Mouse (Mus musculus) cerebellum, adult 2 months (tissue): ENCODE measurements around the gene Cdk19. TPM values are rescaled to one million over a fixed set of nuclear protein-coding genes. Genes with fewer than 3 reads are reported as not detected.

Experiments
- DNase-seq, 2 experiments: peaks; one replicate each; pipeline ENCODE4 v3.0.0; 2021
- H3K27ac ChIP-seq: fragments of 200-500 bp; 2 replicates; pipeline ENCODE4 v1.5.1; 2012; ENCODE audit warnings: low read length, control low read depth, inconsistent platforms; ENCODE audit not compliant: insufficient read depth
- H3K27me3 ChIP-seq: fragments of 200-500 bp; 2 replicates; pipeline ENCODE4 v1.6.1; 2012; ENCODE audit warnings: inconsistent platforms, mild to moderate bottlenecking, low read length, moderate library complexity; ENCODE audit not compliant: control insufficient read depth, insufficient read depth
- H3K4me1 ChIP-seq: fragments of 200-500 bp; 2 replicates; pipeline ENCODE4 v1.6.1; 2011; ENCODE audit warnings: low read length; ENCODE audit not compliant: control insufficient read depth, insufficient read depth
- H3K4me3 ChIP-seq: fragments of 200-500 bp; replicated peaks from 2 replicates; pipeline ENCODE3; 2011; ENCODE audit warnings: mild to moderate bottlenecking, low read depth, low read length, control low read depth; ENCODE audit not compliant: insufficient read depth
- CTCF ChIP-seq: fragments of 200-500 bp; IDR thresholded peaks from 2 replicates; pipeline ENCODE4 v1.5.1; 2011; ENCODE audit warnings: low read depth, mild to moderate bottlenecking, control low read depth, low read length, moderate library complexity, borderline replicate concordance; ENCODE audit not compliant: insufficient read depth
- POLR2A ChIP-seq: fragments of 200-500 bp; IDR thresholded peaks from 2 replicates; pipeline ENCODE4 v1.6.1; 2011; ENCODE audit warnings: low read length, control low read depth, borderline replicate concordance; ENCODE audit not compliant: insufficient read depth
- WGBS: fragments of 180-500 bp; shearing (Covaris S2); methylation state at CpG from one replicate; pipeline ENCODE4 v1.1.7; 2018; 5-methylcytosine and 5-hydroxymethylcytosine counted together
- polyA plus RNA-seq: library from polyadenylated mRNA; depleted of rRNA; stranded (reverse); fragments of >200 nt; gene quantifications from 2 replicates; pipeline ENCODE4 v1.2.3, GENCODE M21; 2012

The Cdk19 gene
- polyA plus RNA-seq, 1 experiment: 44.7 TPM

GRCm38 (mm10) chr10:40309884-40310635 is 29.3 kb upstream of the Cdk19 start:
- 55% methylated on average over 6 of the region's 6 CpGs for WGBS
- DNase-seq: no peak
- Histone ChIP-seq H3K4me1 (no peaks in the 10 kb centered on the region), H3K27ac (no peak overlapping the region), H3K4me3 (no peak overlapping the region), H3K27me3 (no peaks in the 10 kb centered on the region)
- TF ChIP-seq POLR2A: no peak
- no peak for TF ChIP-seq CTCF

DNA sequence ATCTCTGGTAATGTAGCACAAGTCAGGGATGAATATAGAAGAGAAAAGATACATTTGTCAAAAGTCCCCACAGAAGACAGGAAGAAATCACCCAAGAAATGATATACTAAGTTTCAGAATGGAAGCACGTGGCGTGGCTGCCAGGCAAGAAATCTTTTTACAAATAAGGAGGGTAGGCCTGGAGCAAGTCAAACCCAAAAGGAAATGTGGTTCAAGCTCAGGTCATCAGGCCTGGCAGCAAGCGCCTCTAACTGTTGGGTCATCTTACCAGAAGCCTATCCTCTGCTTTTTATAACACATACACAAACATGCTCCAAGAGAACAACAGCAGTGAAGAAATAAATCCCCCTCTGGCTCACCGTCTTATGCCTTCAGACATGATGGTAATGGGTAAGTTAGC is 26.6 kb upstream of the Cdk19 start:
- TF ChIP-seq POLR2A: no peak
- no peak for TF ChIP-seq CTCF
- no peak overlapping the region for H3K4me3 ChIP-seq
- H3K27me3 ChIP-seq: no peaks in the 10 kb centered on the region
- no peak overlapping the region for H3K27ac ChIP-seq
- no peaks in the 10 kb centered on the region for H3K4me1 ChIP-seq
- DNase-seq: no peak
- WGBS: 91% methylated on average over 4 of the region's 4 CpGs

GRCm38 (mm10) chr10:40316841-40317585 is 22.4 kb upstream of the Cdk19 start:
- no peaks in the 10 kb centered on the region for H3K4me1 ChIP-seq
- no peak overlapping the region for H3K27ac ChIP-seq
- no peak for DNase-seq
- TF ChIP-seq CTCF (no peak), POLR2A (no peak)
- H3K4me3 ChIP-seq: no peak overlapping the region
- WGBS: 73% methylated on average over 7 of the region's 7 CpGs
- no peaks in the 10 kb centered on the region for H3K27me3 ChIP-seq

- no peak for DNase-seq
- Histone ChIP-seq H3K27me3 (no peaks in the 10 kb centered on the region), H3K4me1 (no peaks in the 10 kb centered on the region), H3K4me3 (no peak overlapping the region), H3K27ac (no peak overlapping the region)
- TF ChIP-seq CTCF (no peak), POLR2A (no peak)
- 85% methylated on average over 10 of the region's 10 CpGs for WGBS
Measured at GRCm38 (mm10) chr10:40320306-40320705, 19.1 kb upstream of the Cdk19 start.

DNA sequence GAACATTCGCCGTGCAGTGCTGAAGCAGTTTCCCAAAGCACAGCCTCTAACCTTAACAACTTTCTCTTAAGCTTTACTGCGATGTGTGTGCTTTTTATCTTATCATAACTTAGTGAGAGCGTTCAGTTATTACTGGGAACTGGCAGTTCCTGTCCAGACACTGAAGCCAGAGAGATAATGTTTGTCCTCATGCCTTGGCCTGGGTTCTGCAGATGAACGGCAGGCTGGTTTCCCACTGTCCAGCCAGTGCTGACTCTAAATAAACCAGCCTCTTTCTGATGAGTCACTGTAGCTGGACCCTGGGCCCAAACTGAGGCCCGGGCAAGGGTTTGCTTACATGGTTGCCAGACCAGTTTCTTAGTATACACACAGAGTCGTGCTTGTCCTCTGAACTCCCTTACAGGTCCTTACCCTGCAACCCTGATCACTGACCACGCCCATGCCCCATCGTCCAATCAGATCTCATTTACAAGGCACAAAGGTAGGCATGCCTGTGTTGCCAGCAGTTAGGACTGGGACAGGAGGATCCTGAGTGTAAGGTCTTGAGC is 11.3 kb upstream of the Cdk19 start:
- Histone ChIP-seq H3K4me1 (no peaks in the 10 kb centered on the region), H3K27me3 (no peaks in the 10 kb centered on the region), H3K27ac (no peak overlapping the region), H3K4me3 (no peak overlapping the region)
- TF ChIP-seq POLR2A (no peak), CTCF (no peak)
- DNase-seq: no peak
- WGBS: 81% methylated on average over 9 of the region's 9 CpGs

DNA sequence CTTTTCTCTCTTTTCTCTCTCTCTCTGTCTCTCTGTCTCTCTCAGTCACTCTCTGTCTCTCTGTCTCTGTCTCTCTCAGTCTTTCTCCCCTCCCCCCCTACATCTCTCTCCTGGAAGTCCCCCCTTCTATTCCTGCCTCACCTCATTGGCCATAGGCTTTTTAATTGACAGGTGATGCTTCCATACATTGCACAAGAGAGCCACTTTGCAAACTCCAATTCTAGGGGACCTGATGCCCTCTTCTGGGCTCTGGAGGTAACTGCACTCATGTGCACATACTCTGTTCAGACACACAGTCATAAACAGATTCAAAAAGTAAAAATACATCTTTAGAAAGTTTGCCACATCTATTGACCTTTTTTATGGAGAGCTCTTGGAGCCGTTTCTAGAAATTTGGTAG is 9.1 kb upstream of the Cdk19 start:
- TF ChIP-seq POLR2A (no peak), CTCF (no peak)
- no peak for DNase-seq
- H3K27ac ChIP-seq: no peak overlapping the region
- H3K27me3 ChIP-seq: no peaks in the 10 kb centered on the region
- H3K4me3 ChIP-seq: no peak overlapping the region
- 79% methylated on average over 1 of the region's 1 CpGs for WGBS
- H3K4me1 ChIP-seq: no peaks in the 10 kb centered on the region

GRCm38 (mm10) chr10:40332864-40333263 is 6.5 kb upstream of the Cdk19 start:
- Histone ChIP-seq H3K27ac (no peak overlapping the region), H3K27me3 (no peaks in the 10 kb centered on the region), H3K4me3 (no peak overlapping the region), H3K4me1 (no peaks in the 10 kb centered on the region)
- 48% methylated on average over 6 of the region's 6 CpGs for WGBS
- TF ChIP-seq CTCF (no peak), POLR2A (no peak)
- no peak for DNase-seq
